8 mouse cellular contexts compared by ENCODE assay signal in the genomic region with DNA sequence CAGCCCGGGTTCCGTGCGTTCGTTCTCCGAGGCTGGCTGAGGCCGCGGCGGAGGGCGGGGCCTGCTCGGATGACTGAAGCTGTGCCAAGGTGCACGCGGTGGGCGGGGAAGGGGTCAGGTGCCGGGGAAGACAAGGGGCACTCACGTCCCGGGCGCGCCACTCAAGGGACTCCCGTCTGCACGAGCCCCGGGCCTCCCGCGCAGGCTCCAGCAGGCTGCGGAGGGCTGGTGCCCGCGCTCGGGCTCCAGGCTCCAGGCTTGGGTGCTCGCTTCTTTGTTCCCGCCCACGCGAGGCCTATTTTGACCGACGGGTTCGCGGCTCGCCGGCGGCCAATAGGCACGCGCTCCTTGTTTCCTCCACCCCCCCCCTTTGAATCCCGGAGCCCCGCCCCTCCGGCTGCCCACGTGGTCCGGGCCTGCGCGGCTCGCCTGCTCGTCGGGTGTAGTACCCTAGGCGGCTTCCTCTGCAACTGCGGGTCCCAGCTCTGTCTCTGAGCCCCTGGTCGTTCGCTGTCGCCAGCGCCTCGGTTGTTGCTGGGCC. TPM values are rescaled to one million over a fixed set of nuclear protein-coding genes. Genes with fewer than 3 reads are reported as not detected.
DNase-seq lines count a peak whose midpoint lies in the region; ATAC-seq and TF ChIP-seq lines count a peak whose summit lies in the region.

Gene Hnrnpdl, minus strand, starts transcription at position 63 of the 541 bp plus-strand sequence.
Gene Enoph1, plus strand, starts transcription at position 384 of the 541 bp plus-strand sequence.

- DNase-seq in brain, embryonic 14.5 days (ENCODE audit: low read depth): peak; percentile 99
- DNase-seq in kidney, postnatal 10 days: peak; percentile 96
- peak; percentile 91 to 94 for DNase-seq in natural killer cell, adult 2 months (ENCODE audit: low spot score in 2 of 2)

- peak; percentile 90 for TF ChIP-seq POLR2A in brain, embryonic 14.5 days (IDR thresholded peaks at IDR 0.05; ENCODE audit: borderline replicate concordance, extremely low read depth, insufficient read depth, insufficient read length, poor library complexity, severe bottlenecking)

- no peak for TF ChIP-seq CTCF in C2C12 (IDR thresholded peaks at IDR 0.05; ENCODE audit: control insufficient read depth, insufficient read depth, insufficient read length)
- peak; percentile 15; the same call in 1 of the 2 replicates for TF ChIP-seq CTCF in brain, embryonic 14.5 days (IDR thresholded peaks at IDR 0.05; ENCODE audit: borderline replicate concordance, extremely low read depth, insufficient read depth, insufficient read length)

- peak within 1 kb of the TSS; percentile 95 for H3K4me2 ChIP-seq in heart, embryonic 12.5 days
- H3K4me2 ChIP-seq in liver, embryonic 12.5 days: peak within 1 kb of the TSS; percentile 99
- peak within 1 kb of the TSS; percentile 81 for H3K4me2 ChIP-seq in stomach, embryonic 15.5 days

- H3K27ac ChIP-seq in heart, embryonic 12.5 days (ENCODE audit: poor library complexity, severe bottlenecking): peak within 1 kb of the TSS; percentile 98
- peak within 1 kb of the TSS; percentile 96 for H3K27ac ChIP-seq in liver, embryonic 12.5 days
- H3K27ac ChIP-seq in stomach, embryonic 15.5 days: peak within 1 kb of the TSS; percentile 99

- peak within 1 kb of the TSS; percentile 85 for H3K4me3 ChIP-seq in C2C12 (ENCODE audit: insufficient read depth, poor library complexity, severe bottlenecking)
- peak within 1 kb of the TSS; percentile 100 for H3K4me3 ChIP-seq in erythroblast, embryonic 14.5 days (replicated peaks)
- peak within 1 kb of the TSS; percentile 96 for H3K4me3 ChIP-seq in heart, embryonic 12.5 days
- peak within 1 kb of the TSS; percentile 93 for H3K4me3 ChIP-seq in liver, embryonic 12.5 days
- peak within 1 kb of the TSS; percentile 94 for H3K4me3 ChIP-seq in stomach, embryonic 15.5 days (replicated peaks)

- ATAC-seq in heart, embryonic 12.5 days (ENCODE audit: insufficient number of reproducible peaks, low FRiP score): peak; percentile 92
- peak; percentile 81 for ATAC-seq in liver, embryonic 12.5 days
- peak; percentile 86 for ATAC-seq in stomach, embryonic 15.5 days (ENCODE audit: insufficient read depth, low FRiP score, low read depth)

- under 1% methylated on average over 57 of the region's 57 CpGs for WGBS in heart, embryonic 12.5 days
- WGBS in liver, embryonic 12.5 days (ENCODE audit: insufficient replicate concordance): under 1% methylated on average over 57 of the region's 57 CpGs
- WGBS in stomach, embryonic 15.5 days: under 1% methylated on average over 57 of the region's 57 CpGs

- H3ac ChIP-seq in C2C12 (ENCODE audit: control insufficient read depth, insufficient read length, low read depth): peak within 1 kb of the TSS; percentile 97

- H3K9ac ChIP-seq in heart, embryonic 12.5 days: peak within 1 kb of the TSS; percentile 100
- H3K9ac ChIP-seq in liver, embryonic 12.5 days: peak within 1 kb of the TSS; percentile 97
- peak within 1 kb of the TSS; percentile 98 for H3K9ac ChIP-seq in stomach, embryonic 15.5 days

- peaks cover 84% of the 10 kb centered on the region for H3K79me3 ChIP-seq in C2C12 (ENCODE audit: low read depth)

- peaks cover 33% of the 10 kb centered on the region for H3K36me3 ChIP-seq in C2C12 (ENCODE audit: control insufficient read depth, insufficient read depth)
- H3K36me3 ChIP-seq in erythroblast, embryonic 14.5 days (ENCODE audit: control insufficient read depth): peaks cover 38% of the 10 kb centered on the region
- H3K36me3 ChIP-seq in heart, embryonic 12.5 days: peaks cover 27% of the 10 kb centered on the region
- peaks cover 43% of the 10 kb centered on the region for H3K36me3 ChIP-seq in liver, embryonic 12.5 days
- H3K36me3 ChIP-seq in stomach, embryonic 15.5 days: peaks cover 7% of the 10 kb centered on the region; the same call in 1 of the 2 replicates

- peaks cover 97% of the 10 kb centered on the region for H3K79me2 ChIP-seq in C2C12 (ENCODE audit: control insufficient read depth, insufficient read depth)

- H3K9me3 ChIP-seq in erythroblast, embryonic 14.5 days (ENCODE audit: control insufficient read depth, low read length): no peaks in the 10 kb centered on the region
- no peaks in the 10 kb centered on the region for H3K9me3 ChIP-seq in heart, embryonic 12.5 days (replicated peaks)
- H3K9me3 ChIP-seq in liver, embryonic 12.5 days (replicated peaks): no peaks in the 10 kb centered on the region
- H3K9me3 ChIP-seq in stomach, embryonic 15.5 days: no peaks in the 10 kb centered on the region

- peaks cover 59% of the 10 kb centered on the region for H3K4me1 ChIP-seq in erythroblast, embryonic 14.5 days (ENCODE audit: control insufficient read depth)
- H3K4me1 ChIP-seq in heart, embryonic 12.5 days (replicated peaks): peaks cover 30% of the 10 kb centered on the region; the same call in 1 of the 2 replicates
- peaks cover 66% of the 10 kb centered on the region for H3K4me1 ChIP-seq in liver, embryonic 12.5 days
- H3K4me1 ChIP-seq in stomach, embryonic 15.5 days: peaks cover 9% of the 10 kb centered on the region; the same call in 1 of the 2 replicates

- H3K27me3 ChIP-seq in C2C12 (ENCODE audit: control insufficient read depth, insufficient read depth, insufficient read length): no peaks in the 10 kb centered on the region
- H3K27me3 ChIP-seq in erythroblast, embryonic 14.5 days (ENCODE audit: control insufficient read depth): no peaks in the 10 kb centered on the region
- H3K27me3 ChIP-seq in heart, embryonic 12.5 days (replicated peaks): no peaks in the 10 kb centered on the region
- no peaks in the 10 kb centered on the region for H3K27me3 ChIP-seq in liver, embryonic 12.5 days (replicated peaks)
- H3K27me3 ChIP-seq in stomach, embryonic 15.5 days (replicated peaks): no peaks in the 10 kb centered on the region

TF ChIP-seq in C2C12, 6 proteins besides CTCF, POLR2A, EP300 and RAD21:
- TF ChIP-seq MYOG (IDR thresholded peaks at IDR 0.05; ENCODE audit: control insufficient read depth, extremely low read depth, insufficient read length) (no peak), USF1 (IDR thresholded peaks at IDR 0.05; ENCODE audit: low read depth) (peak; percentile 75), CEBPB (IDR thresholded peaks at IDR 0.05; ENCODE audit: low read depth) (no peak), MAX (IDR thresholded peaks at IDR 0.05) (peak; percentile 48), FOSL1 (IDR thresholded peaks at IDR 0.05; ENCODE audit: insufficient read depth, low read length, poor library complexity, severe bottlenecking) (no peak)

RNA-seq across cellular contexts. Expression of gene Hnrnpdl, which starts in this region (rescaled TPM):
- polyA plus RNA-seq in C2C12 (2012; fragmentation: generic; extraction: Trizol): 66.9 TPM
- 454 and 560 TPM in 2 replicates for polyA plus RNA-seq in brain, embryonic 14.5 days (2012; rRNA removed)
- 12.5 and 13.3 TPM in 2 replicates for polyA plus RNA-seq in erythroblast, embryonic 14.5 days (2012)
- 112 and 117 TPM in 2 replicates for polyA plus RNA-seq in heart, embryonic 12.5 days (2016; fragmentation: Nextera tagmentation; extraction: Ambion mirVana)
- polyA plus RNA-seq in liver, embryonic 12.5 days (2016; fragmentation: Nextera tagmentation; extraction: Ambion mirVana): 88.2 and 90.9 TPM in 2 replicates
- polyA plus RNA-seq in stomach, embryonic 15.5 days (2015; fragmentation: Nextera tagmentation; extraction: Ambion mirVana): 136 and 149 TPM in 2 replicates

RNA-seq across cellular contexts. Expression of gene Enoph1, which starts in this region (rescaled TPM):
- 35.3 TPM for polyA plus RNA-seq in C2C12 (2012; fragmentation: generic; extraction: Trizol)
- 57.5 and 59.5 TPM in 2 replicates for polyA plus RNA-seq in brain, embryonic 14.5 days (2012; rRNA removed)
- 0.43 and 0.55 TPM in 2 replicates for polyA plus RNA-seq in erythroblast, embryonic 14.5 days (2012)
- polyA plus RNA-seq in heart, embryonic 12.5 days (2016; fragmentation: Nextera tagmentation; extraction: Ambion mirVana): 26.0 and 26.9 TPM in 2 replicates
- polyA plus RNA-seq in liver, embryonic 12.5 days (2016; fragmentation: Nextera tagmentation; extraction: Ambion mirVana): 30.7 and 33.8 TPM in 2 replicates
- 41.2 and 46.2 TPM in 2 replicates for polyA plus RNA-seq in stomach, embryonic 15.5 days (2015; fragmentation: Nextera tagmentation; extraction: Ambion mirVana)

Comparison
In these comparisons a context has a peak if more than half of its experiments do, and no peak if none do; other contexts are left out.
1. Peak in every context shown above with its lines: DNase-seq, ATAC-seq, H3K4me3 ChIP-seq and H3K27ac ChIP-seq.
2. RNA of gene Enoph1 (polyA plus RNA-seq): 57.5 to 59.5 TPM in brain, embryonic 14.5 days, 41.2 to 46.2 TPM in stomach, embryonic 15.5 days, 35.3 TPM in C2C12 (single experiment), 30.7 to 33.8 TPM in liver, embryonic 12.5 days and 26.0 to 26.9 TPM in heart, embryonic 12.5 days; 0.43 to 0.55 TPM in erythroblast, embryonic 14.5 days; every median in the first group is over 10 times any median in the second.